Mouse (Mus musculus) layer of hippocampus, adult 18-20 months (tissue): ENCODE data around the gene Ddost. TPM values are rescaled to one million over a fixed set of nuclear protein-coding genes. Genes with fewer than 3 reads are reported as not detected.

Experiments used
- DNase-seq, 2 experiments: peaks; one replicate each; pipeline ENCODE4 v3.0.0; 2022; ENCODE audit warnings: low spot score in 2 of 2
- total RNA-seq, 2 experiments: library from RNA; stranded (reverse); gene quantifications; 2 replicates each; pipeline ENCODE4 v1.2.3; 2021

Gene Ddost
- total RNA-seq, 2 experiments from 2014 or later = 93.0 to 96.1 TPM

DNA sequence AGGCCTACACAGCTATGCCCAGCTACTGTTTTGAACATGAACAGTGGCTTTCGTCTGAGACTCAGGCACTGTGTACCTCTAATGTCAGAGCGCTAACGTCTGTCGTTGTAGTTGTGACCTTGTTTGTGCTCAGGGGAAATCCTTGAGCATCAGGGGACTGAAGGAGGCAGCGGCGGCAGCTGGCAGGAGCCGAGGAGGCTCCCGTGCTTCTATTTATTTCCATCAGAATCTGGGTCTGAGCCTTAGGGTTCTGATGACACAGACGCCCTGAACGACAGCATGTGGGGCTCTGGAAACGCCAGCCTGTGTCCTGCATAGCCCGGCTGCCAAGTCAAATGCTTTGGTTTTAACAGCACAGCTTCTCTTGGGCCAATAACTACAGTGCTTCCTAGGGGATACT is 30.5 kb downstream of the Ddost start:
- DNase-seq = no peak

DNA sequence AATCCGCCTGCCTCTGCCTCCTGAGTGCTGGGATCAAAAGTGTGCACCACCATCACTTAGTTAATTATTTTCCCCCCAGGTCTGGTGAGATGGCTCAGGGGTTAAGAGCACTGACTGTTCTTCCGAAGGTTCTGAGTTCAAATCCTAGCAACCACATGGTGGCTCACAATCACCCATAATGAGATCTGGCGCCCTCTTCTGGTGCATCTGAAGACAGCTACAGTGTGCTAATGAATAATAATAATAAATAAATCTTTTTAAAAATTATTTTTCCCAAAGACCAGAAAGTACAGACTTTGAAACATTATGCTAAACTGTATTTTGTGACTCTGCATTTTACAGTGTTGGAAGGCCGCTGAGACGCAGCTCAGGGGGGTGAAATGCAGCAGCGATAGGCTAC is 31.1 kb downstream of the Ddost start:
- DNase-seq = no peak

DNA sequence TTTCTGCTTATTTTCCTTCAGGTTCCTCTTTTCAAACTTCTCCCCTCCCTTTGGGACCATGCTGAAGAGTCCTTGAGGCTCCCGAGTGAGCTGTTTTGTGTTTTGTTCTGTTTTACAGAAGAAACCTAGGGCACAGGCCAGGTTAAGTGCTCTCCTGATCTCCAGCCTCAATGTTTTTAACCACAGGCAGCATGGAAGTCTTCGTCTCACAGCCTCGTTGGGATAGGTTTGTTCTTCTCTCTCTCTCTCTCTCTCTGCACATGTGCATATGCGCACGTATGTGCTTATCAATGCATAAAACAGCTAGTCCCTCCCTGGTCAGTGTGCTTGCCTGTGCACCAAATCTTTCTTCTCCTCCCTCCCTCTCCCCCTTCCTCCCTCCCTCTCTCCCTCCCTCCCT is 32.3 kb downstream of the Ddost start:
- DNase-seq = no peak

DNA sequence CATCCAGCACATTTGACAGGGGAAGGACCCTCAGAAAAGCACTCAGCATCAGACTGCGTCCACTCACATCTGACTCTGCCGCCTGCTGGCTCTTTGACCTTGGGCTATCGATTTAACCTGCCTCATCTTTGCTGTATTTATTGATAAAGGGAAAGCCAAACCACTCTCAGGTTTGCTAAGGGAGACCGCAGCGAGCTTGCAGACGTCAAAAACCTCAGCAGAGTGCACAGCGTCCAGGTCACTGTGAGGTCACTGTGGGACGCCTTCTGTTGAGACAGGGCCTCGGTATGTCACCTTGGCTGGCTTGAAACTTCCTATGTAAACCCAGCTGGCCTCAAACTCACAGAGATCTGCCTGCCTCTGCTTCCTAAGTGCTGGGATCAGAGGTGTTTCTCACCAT is 32.8 kb downstream of the Ddost start:
- no peak for DNase-seq

DNA sequence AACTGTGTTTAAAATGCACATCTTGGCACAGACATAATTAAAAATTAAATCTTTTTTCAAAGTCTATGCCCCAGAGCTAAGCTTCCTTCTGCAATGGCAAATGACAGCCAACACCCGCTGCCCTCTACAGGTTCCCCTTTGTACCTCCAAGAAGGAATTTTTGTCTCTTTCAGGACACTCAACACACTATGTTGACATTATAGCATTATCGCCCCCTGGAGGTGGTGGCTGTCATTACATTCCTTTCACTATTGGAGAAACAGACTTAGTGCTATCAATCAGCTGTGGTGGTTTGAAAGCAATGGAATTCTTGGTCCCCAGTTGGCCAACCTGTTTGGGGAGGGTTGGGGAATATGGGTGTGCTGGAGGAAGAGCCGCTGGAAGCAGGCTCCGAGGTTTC is 35.4 kb downstream of the Ddost start:
- peak in 1 of 2 experiments; percentile 76 for DNase-seq

DNA sequence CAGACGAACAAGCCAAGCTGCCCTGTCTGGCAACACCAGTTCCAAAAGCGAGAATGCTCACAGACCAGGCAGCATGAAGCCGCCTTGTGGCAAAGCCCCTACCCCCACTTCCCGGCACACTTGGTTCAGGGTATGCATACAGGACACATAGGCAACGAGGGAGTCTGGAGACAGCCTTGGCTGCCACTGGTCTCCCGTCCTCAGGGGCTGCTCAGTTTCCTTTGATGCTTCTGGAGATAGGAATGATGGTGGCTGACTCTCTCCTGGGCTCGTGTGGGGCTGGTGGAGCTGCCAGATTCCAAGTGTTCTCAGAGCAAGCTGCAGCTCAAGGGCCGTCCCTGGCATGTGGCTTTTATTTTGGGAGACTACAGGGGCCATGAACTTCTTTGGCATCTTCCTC is 36.9 kb downstream of the Ddost start:
- no peak for DNase-seq

DNA sequence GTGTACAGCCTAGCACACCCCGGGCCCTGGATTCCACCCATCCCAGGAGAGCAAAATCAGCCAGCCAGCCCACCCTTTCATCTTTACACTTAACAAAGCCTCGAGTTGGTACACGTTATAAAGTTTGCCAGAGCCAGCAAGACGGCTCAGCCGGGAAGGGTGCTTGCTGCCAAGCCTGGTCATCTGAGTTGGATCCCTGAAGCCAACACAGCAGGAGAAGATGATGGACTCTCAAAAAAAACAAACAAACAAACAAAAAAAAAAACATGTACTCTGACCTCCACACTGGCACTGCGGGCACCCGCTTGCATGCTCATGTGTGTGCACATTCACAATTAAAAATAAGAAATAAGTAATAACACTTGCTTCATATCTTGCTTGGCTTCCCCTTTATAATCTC is 37.5 kb downstream of the Ddost start:
- DNase-seq = no peak

DNA sequence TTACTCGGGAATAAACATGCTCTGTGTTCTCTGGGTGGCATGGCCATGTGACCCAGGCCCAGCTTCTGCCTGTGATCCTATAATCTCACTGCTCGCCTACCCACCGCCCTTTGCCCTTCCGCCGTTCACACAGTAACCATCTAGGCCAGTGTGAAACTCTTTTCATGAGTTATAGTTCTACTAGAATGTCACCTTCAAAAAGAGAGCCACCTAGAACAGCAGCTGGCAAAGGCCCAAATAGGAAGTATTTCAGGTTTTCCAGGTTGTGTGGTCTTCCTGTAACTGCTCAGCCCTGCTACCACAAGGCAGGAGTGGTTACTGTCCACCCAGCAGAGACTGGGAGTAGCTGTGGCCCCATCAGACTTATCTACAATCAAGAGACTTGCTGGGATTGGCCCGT is 38.2 kb downstream of the Ddost start:
- DNase-seq = no peak

DNA sequence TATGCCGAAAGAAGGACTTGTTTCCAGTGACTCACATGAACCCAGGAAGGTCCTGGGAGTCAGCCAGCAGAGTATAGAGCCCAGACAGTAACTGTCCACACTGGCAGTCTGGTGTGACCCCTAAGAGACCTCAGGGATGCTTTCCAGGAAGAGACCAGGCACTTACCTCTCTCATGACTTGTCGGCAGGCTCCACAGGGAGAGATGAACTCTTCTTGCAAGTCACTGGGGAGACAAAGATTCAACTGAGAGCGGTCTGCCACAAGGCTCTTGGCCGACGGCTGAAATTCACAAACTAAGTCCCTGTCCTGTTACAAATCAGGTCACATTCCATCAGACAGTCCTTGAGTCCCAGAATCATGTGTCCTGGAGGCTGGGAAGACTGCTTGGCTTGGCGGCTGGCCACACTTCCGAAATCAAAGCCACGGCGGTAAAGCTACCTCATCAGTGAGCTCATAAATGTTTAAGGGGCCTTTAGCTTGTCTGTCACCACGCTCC is 38.9 kb downstream of the Ddost start:
- DNase-seq = no peak

DNA sequence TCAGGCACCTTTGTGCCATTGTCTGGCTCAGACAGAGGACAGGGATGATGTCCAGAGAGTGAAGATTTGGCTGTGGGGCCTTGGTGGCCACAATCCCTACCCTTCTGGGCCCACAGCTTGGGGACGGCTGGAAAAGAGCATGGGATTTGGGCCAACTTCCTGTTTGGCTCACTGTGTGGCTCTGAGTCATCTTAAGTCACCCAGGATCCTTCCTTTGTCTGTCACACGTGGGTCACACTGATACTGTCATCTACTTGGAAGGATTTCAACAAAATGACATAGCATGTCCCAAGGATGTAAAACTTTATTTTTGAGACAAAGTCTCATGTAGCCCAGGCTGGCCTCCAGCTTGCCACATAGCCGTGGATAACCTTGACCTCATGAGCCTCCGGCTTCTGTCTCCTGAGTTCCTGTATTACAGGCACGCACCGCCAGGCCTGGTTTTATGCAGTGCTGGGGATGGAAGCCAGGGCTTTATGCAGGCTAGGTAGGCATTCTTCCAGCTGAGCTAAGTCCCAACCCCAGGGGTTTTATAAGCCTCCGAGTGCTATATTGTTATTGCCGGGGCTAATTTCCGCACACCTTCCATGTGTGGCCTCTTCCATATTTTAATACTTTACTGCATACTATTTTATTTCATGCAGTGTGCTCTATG is 40.5 kb downstream of the Ddost start:
- no peak for DNase-seq

DNA sequence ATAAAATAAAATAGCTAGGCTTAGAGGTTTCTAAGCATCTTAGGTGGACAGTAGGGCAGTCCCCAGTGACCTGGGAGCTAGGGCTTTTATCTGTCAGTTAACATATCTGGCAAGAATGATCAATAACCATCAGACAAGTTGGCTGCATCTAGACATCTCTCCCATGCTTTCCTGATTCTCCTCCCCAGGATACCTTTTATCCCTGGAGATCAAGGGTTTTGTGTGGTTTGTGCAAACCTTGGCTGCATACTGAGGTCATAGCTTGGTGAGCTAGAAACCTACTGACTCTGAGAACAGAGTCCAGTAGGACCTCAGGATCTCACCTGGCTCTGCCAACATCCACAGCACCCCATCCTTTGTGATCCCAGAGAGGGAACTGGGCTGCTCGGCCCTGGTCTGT is 42.8 kb downstream of the Ddost start:
- DNase-seq = no peak

DNA sequence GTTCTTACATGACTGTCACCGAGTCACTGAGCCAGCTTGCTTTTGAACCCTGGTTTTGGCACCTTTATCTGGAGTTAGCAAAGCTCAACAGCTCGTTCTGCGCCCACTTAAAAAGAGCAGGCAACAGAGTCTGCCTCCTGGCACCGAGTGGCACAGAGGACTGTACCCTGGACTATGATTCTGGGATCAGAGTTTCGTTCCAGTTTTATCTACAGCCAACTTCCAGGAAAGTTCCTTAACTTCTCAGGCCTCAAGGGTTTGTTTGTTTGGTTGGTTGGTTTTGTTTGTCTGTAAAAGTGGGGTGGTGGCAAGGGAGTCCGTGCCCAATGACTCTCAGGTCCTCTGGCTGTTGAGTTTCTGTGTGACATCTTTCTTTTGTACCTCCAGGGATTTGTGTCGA is 44.2 kb downstream of the Ddost start:
- peak in 1 of 2 experiments; percentile 50 for DNase-seq

DNA sequence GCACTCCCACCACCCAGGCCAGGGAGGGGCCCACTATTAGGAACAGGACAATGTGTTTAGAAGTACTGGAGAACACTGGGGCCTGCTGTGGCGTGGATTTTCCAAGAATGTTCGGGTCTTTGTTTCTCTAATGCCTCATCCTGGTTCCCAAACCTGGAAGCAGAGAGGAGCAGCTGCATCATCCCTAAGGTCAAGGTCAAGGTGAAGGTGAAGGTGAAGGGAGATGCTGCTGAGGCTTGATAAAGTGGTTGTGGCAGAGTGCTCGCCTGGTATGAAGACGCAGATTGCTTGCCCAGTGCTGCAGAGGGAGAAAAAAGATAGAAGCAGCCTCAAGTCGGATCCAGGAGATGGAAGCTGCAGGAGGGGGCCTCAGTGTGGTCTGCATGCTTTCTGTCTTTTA is 47.3 kb downstream of the Ddost start:
- DNase-seq = no peak

DNA sequence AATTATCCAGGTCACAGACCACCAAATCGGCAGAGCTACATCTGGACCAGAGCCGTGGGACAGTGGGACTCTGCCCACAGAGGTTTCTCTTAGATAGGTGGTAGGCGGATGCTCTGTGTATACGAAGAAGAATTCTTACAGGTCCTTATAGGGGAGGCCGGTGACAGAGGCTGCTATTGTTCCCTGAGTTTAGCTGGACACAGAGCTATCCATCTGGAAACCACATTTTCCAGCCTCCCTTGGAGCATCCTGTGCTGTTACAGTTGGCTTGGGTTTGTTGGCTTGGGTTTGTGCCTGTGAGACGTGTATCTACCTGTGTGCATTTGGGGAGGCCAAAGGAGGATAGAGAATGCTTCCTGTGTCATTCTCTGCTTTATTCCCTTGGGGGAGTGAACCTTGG is 48.2 kb downstream of the Ddost start:
- DNase-seq = no peak

DNA sequence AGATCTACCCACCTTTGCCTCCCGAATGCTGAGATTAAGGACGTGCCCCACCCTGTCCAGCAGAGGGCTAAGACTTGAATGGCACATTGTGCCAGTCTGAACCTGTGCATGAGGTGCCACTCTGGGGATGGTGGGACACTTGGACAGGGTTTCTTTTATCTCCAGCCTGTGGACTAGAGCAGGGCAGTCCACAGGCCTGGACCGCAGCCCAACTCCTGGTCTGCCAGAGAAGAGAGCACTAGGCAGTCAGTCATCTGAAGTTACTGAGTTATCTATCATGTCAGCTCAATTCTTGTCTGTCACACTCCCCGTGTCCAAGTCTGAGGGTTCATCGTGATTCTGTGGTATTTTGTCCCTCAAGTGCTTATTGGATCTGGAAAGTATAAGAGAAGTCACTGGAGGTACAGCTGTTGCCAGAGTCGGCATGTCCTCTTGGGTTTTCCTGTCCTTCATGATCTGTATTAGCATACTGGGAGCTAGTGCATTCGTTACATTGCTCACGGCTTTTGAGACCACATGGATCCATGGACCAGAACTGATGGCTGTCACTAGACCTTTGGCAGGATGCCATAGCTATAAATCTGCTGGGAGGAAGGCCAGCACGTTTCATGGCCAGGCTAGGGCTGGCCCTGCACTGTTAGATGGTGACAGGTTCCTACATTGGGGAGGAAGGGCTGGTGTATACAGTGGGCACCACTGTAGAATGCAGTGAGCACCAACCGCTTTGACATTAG is 49.1 kb downstream of the Ddost start:
- DNase-seq = no peak

DNA sequence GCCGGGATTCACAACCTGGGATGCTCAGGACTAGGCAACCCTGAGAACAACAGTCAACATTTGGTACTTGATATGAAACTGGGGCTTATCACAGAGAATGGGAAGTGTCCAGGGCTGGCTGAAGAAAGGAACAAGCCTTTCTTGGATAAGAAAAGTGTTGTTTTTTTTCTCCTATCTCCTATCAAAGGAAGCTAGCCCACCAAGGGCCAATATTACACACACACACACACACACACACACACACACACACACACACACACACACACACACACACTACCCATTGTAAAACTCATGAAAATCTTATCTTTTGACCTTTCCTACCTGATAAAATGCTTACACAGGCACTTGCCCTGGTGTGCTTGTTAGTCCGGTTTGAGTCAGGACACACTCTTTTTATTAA is 51.0 kb downstream of the Ddost start:
- no peak for DNase-seq

DNA sequence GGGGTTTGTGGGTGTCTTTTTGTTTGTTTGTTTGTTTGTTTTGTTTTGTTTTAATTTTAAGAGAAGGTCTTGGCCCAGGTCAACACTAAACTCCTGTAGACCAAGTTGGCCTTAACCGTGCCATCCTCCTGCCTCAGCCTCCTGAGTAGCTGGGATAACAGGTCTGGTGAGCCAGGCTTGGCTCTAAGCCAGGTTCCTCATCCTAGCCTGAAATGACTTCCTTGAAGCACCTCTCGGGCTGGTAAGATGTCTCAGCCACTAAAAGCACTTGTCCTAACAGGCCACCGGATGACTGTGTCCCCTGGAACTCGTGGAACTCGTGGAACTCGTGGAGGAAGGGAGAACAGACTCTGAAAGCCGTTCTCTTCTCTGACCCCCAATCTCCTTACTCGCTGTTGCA is 51.6 kb downstream of the Ddost start:
- no peak for DNase-seq

DNA sequence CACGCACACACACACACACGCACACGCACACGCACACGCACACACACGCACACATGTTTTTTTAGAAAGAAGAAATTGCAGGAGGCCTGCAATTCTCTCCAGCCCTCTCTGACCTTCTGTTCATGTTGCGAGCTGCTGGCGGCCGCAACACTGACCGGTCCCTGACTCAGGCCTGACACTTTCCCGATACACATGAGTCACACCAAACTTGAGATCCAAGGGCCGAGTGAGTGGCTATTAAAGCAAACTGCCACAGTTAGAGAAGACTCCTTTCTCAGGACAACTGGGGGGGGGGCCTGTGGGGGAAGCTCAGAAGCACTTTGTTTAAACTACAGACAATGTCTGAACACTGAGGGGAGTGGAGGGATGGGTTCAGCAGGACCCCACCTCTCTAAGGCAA is 52.0 kb downstream of the Ddost start:
- no peak for DNase-seq

DNA sequence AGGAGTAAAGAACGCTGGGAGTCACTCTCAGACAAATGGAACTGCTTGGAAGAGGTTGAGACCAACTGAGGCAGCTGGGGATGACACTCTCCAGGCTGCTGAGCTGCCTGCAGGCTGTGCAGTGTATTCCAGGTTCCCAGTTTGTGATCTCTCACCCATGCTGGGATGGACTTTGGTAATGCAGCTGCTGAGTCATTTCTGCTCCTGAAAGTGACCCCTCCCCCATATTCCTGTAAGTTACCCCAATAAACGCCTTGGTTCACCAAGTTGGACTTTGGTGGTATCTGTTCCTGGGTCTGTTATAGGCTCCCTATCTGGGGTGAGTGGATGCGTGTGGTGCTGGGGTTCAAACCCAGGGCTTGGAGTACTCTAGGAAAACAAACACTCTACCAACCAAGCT is 53.6 kb downstream of the Ddost start:
- no peak for DNase-seq

DNA sequence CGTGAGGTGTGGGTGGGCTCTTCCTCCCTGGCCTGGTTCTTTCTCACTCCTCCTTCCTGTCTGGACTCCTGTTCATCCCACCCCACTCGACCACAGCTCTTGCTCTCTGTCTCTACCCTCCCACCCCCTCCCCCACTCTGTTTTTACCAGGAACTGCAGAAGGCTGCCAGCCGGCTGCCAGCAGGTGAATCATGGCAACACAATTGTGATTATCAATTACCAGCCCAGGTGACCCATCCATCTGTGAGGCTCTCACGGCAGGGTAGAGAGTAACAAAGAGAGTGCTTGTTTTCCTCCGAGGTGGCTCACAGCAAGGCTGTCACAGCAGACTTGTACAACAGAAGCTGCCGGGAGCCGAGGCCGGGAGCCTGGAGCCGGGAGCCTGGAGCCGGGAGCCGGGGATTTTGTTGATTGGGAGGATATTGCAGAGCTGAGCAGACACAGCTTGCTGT is 56.9 kb downstream of the Ddost start:
- peak in 1 of 2 experiments; percentile 42 for DNase-seq
